Mouse (Mus musculus) liver, embryonic 11.5 days (tissue): ENCODE data around the gene Marc2. TPM values are rescaled to one million over a fixed set of nuclear protein-coding genes. Genes with fewer than 3 reads are reported as not detected.
A peak's percentile ranks its signal among the peaks of the same experiment; 100 is the strongest.

Source experiments
- ATAC-seq: fragments of 200-750 bp; cut with Nextera tagmentation; replicated peaks from 2 replicates; pipeline ENCODE4 v1.8.0; 2017; ENCODE audit warnings: moderate number of reproducible peaks, mild to moderate bottlenecking, moderate TSS enrichment, moderate library complexity; ENCODE audit not compliant: low FRiP score
- DNase-seq: peaks from one replicate; pipeline ENCODE4 v3.0.0-alpha.2; 2017; ENCODE audit warnings: low spot score
- H3K27ac ChIP-seq: fragments of 300-500 bp; sonication (generic); 2 replicates; pipeline ENCODE4 v1.5.1; 2014; ENCODE audit warnings: mild to moderate bottlenecking, low read depth, low read length, control low read depth
- H3K27me3 ChIP-seq: fragments of 300-500 bp; sonication (generic); replicated peaks from 2 replicates; pipeline ENCODE4 v1.6.1; 2014; ENCODE audit warnings: low read length, mixed read lengths; ENCODE audit not compliant: control insufficient read depth, insufficient read depth
- H3K36me3 ChIP-seq: fragments of 300-500 bp; sonication (generic); 2 replicates; pipeline ENCODE4 v1.6.1; 2014; ENCODE audit warnings: mild to moderate bottlenecking, low read length, moderate library complexity, mixed read lengths; ENCODE audit not compliant: control insufficient read depth, insufficient read depth
- H3K4me1 ChIP-seq: fragments of 300-500 bp; sonication (generic); replicated peaks from 2 replicates; pipeline ENCODE4 v1.6.1; 2014; ENCODE audit warnings: low read length, mixed read lengths; ENCODE audit not compliant: control insufficient read depth, insufficient read depth
- H3K4me2 ChIP-seq: fragments of 300-500 bp; sonication (generic); 2 replicates; pipeline ENCODE4 v1.6.1; 2014; ENCODE audit warnings: mild to moderate bottlenecking, control low read depth, moderate library complexity
- H3K4me3 ChIP-seq: fragments of 300-500 bp; sonication (generic); 2 replicates; pipeline ENCODE4 v1.5.1; 2014; ENCODE audit warnings: low read depth, low read length, control low read depth
- H3K9ac ChIP-seq: fragments of 300-500 bp; sonication (generic); 2 replicates; pipeline ENCODE4 v1.6.1; 2014; ENCODE audit warnings: low read depth, low read length, control low read depth
- H3K9me3 ChIP-seq: fragments of 300-500 bp; sonication (generic); 2 replicates; pipeline ENCODE4 v1.6.1; 2016; ENCODE audit warnings: low read length, inconsistent platforms, mixed read lengths; ENCODE audit not compliant: control insufficient read depth
- WGBS: fragments of 180-500 bp; shearing (Covaris S2); extraction: QIAGEN DNeasy Blood & Tissue Kit; methylation state at CpG from one replicate; pipeline ENCODE4 v1.1.7; 2014; 5-methylcytosine and 5-hydroxymethylcytosine counted together
- polyA plus RNA-seq: library from polyadenylated mRNA; unstranded; fragments of >200 nt; fragmentation: Nextera tagmentation; extraction: Ambion mirVana; gene quantifications from 2 replicates; pipeline ENCODE4 v1.2.1, GENCODE M21; 2014

Marc2 gene
- polyA plus RNA-seq, 1 experiment from 2014 or later = 250 TPM

DNA sequence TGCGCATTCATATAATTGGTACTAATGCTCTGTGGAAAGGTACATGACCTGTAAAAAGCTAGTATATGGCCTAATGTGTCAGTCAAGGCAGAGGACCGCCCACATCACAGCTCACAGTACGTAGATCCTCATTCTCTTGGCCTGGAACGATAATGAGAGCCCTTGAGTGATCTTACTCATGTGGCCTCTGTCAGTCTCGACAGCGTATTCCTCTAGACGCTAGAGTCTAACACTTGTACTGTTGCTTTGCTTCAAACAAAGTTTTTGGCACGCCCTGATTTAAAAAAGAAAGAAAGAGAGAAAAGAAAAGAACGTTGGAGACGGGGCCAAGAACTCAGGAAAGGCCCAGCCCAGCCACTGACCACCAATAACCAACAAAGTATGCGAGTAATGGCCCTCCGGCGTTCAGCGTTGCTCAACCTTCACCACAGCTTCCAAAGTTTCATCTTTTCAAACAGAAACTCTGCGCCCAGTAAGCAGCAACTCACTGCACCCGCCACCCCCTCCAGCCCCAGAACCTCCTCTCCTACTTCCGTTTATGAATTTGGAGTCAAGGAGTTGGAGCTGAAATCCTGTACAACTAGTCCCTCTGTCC, 37.7 kb downstream of the Marc2 start:
- DNase-seq (no peak), ATAC-seq (no peak)
- Histone ChIP-seq H3K27me3 (peaks cover 15% of the 10 kb centered on the region), H3K9ac (no peak overlapping the region), H3K4me2 (no peak overlapping the region), H3K9me3 (no peaks in the 10 kb centered on the region), H3K4me1 (peaks cover 14% of the 10 kb centered on the region), H3K27ac (no peak overlapping the region), H3K4me3 (no peak overlapping the region), H3K36me3 (no peaks in the 10 kb centered on the region)
- WGBS = 77% methylated on average over 17 of the region's 17 CpGs

DNA sequence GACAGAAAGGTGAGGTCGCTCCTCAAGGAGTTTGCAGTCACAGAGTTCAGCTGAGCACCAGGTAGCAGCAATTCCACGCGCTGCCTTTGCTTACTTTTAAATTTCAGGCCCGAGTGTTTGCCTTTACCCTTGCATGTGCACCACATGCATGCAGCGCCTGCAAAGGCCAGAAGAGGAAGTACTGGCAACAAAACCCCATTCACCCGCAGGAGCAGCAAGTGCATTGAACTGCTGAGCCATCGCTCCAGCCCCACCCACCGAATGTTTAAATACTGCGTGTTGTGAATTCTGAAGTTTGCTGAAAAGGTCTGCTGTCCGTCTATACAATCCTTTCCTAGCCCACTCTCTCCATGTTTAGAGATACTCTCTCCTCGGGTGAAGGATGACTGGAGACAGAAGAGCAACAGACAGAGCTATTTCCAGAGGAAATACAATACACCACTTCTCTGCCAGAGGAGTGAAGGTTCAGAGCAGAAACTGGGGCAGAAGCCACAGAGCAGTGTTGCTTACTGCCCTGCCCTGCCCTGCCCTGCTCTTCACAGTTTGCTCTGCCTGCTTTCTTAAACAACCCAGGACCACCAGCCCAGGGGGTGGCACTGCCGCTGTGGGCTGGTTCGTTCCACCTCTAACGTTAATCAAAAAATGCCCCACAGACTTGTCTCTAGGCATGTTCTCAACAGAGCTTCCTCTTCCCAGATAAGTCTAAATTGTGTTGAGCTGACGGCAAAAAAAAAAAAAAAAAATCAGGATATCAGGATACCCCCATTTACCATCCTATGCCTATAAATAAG, 38.4 kb downstream of the Marc2 start:
- DNase-seq (no peak), ATAC-seq (no peak)
- no peaks in the 10 kb centered on the region for H3K36me3 ChIP-seq
- H3K4me1 ChIP-seq = peaks cover 14% of the 10 kb centered on the region
- H3K4me2 ChIP-seq = no peak overlapping the region
- H3K27me3 ChIP-seq = peaks cover 15% of the 10 kb centered on the region
- H3K27ac ChIP-seq = peak overlapping the region; percentile 15; the same call in 1 of the 2 replicates
- H3K4me3 ChIP-seq = no peak overlapping the region
- WGBS = 51% methylated on average over 15 of the region's 15 CpGs
- H3K9me3 ChIP-seq = no peaks in the 10 kb centered on the region
- H3K9ac ChIP-seq = no peak overlapping the region

DNA sequence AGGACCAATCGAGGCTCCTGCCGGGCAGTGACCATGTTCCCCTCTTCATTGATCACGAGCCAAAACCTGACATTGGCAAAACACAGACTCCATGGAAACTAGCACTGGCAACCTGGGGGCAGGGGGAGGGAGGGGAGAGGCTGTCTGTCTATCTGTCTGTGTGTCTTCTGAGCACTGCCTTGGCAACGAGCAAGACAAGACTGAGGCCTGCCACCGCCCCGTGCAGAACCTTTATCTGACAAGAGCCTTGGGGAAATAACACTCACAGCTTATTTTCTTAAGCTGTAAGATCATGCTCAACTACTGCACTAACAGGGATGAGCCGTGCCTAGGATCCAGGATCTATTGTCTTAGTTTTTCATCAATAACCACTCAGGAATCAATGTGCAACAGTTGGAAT, 39.1 kb downstream of the Marc2 start:
- Histone ChIP-seq H3K36me3 (no peaks in the 10 kb centered on the region), H3K9ac (no peak overlapping the region), H3K4me2 (no peak overlapping the region), H3K27me3 (peaks cover 15% of the 10 kb centered on the region), H3K27ac (no peak overlapping the region), H3K9me3 (no peaks in the 10 kb centered on the region), H3K4me1 (peaks cover 14% of the 10 kb centered on the region), H3K4me3 (no peak overlapping the region)
- ATAC-seq (no peak), DNase-seq (no peak)
- WGBS = 69% methylated on average over 7 of the region's 7 CpGs

DNA sequence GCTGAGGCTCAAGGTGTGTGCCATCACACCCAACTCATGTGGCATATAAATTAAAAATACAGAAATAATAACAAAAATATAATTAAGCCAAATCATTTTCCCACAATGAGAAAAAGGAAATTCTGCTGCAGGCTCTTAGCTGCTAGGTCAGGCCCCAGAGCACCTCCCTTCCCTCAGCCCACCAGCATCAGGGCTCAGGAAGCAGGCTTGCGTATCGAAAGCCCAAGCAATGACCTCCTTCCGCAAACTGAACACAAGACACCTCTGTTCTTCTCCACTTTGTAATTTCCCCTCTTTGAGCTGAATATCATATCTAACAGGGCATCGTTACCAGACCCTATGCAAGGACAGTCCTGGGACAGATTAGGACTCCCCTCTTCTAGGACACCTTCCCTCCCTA, 40.5 kb downstream of the Marc2 start:
- H3K4me2 ChIP-seq = no peak overlapping the region
- H3K4me1 ChIP-seq = peaks cover 10% of the 10 kb centered on the region
- DNase-seq (no peak), ATAC-seq (no peak)
- peaks cover 8% of the 10 kb centered on the region for H3K27me3 ChIP-seq
- H3K4me3 ChIP-seq = no peak overlapping the region
- H3K9me3 ChIP-seq = no peaks in the 10 kb centered on the region
- no peaks in the 10 kb centered on the region for H3K36me3 ChIP-seq
- no peak overlapping the region for H3K27ac ChIP-seq
- 87% methylated on average over 4 of the region's 4 CpGs for WGBS
- no peak overlapping the region for H3K9ac ChIP-seq

DNA sequence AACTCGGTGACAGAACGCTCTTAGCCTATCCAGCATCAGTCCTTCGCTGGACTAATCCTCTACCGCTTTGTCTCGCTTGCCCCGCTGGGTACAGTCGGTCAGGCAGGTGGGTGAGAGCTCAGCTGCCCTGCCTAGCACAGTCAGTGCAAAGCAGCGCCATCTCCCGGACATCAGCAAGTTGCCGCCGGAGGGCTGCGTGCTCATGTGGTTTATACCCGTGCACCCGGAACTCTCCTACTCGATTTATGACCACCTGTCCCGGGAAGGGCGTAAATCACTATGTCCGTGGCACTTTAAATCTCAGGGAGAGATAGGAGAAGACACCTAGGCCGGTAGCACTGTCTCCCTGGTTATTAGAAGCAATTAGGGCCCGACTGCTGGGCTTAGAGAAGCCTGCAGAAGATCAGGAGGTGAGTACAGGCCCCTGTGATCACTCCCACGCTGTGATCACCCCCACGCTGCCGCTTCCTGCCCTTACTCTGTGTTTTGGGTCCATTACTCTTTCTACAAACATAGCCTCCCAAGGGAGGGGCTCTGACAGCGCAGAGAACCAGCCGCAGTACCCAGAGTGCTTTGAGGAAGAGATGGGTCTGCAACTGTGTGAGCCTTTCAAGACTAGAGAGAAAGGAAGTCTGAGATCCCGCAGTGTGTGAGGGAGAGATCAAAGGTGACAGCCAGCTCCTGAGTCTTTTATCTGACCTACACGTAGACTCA, 52.9 kb downstream of the Marc2 start:
- no peaks in the 10 kb centered on the region; the same call in 1 of the 2 replicates for H3K4me1 ChIP-seq
- 0 out of 2 replicates have a peak overlapping the region, but pooled peaks have one; percentile 3 for H3K9ac ChIP-seq
- no peaks in the 10 kb centered on the region for H3K9me3 ChIP-seq
- H3K4me3 ChIP-seq = no peak overlapping the region
- ATAC-seq (peak; percentile 62), DNase-seq (peak; percentile 59)
- 23% methylated on average over 27 of the region's 27 CpGs for WGBS
- no peak overlapping the region for H3K27ac ChIP-seq
- H3K36me3 ChIP-seq = no peaks in the 10 kb centered on the region
- no peaks in the 10 kb centered on the region for H3K27me3 ChIP-seq
- H3K4me2 ChIP-seq = peak overlapping the region; percentile 37; the same call in 1 of the 2 replicates

DNA sequence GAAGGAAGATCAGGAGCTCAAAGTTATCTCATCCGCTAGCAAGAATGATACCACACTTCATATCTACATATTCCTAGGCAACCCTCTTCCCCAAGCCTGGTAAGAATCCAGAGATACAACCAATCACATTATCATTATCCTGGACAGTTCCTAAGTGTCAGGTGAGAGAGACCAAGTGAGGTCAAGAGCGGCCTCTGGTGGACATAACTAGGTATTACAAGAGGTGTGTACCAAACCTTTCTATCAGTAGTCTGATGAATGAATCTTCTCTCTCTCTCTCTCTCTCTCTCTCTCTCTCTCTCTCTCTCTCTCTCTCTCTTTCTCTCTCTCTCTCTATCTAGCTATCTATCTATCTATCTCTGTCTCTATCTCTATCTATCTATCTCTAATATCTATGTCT, 55.1 kb downstream of the Marc2 start:
- H3K4me3 ChIP-seq = no peak overlapping the region
- H3K36me3 ChIP-seq = no peaks in the 10 kb centered on the region
- WGBS = 4% methylated on average over 2 of the region's 2 CpGs
- H3K27me3 ChIP-seq = no peaks in the 10 kb centered on the region
- DNase-seq = no peak
- H3K9me3 ChIP-seq = no peaks in the 10 kb centered on the region
- H3K27ac ChIP-seq = no peak overlapping the region
- ATAC-seq = no peak
- no peak overlapping the region for H3K4me2 ChIP-seq
- H3K9ac ChIP-seq = no peak overlapping the region
- no peaks in the 10 kb centered on the region; the same call in 1 of the 2 replicates for H3K4me1 ChIP-seq

DNA sequence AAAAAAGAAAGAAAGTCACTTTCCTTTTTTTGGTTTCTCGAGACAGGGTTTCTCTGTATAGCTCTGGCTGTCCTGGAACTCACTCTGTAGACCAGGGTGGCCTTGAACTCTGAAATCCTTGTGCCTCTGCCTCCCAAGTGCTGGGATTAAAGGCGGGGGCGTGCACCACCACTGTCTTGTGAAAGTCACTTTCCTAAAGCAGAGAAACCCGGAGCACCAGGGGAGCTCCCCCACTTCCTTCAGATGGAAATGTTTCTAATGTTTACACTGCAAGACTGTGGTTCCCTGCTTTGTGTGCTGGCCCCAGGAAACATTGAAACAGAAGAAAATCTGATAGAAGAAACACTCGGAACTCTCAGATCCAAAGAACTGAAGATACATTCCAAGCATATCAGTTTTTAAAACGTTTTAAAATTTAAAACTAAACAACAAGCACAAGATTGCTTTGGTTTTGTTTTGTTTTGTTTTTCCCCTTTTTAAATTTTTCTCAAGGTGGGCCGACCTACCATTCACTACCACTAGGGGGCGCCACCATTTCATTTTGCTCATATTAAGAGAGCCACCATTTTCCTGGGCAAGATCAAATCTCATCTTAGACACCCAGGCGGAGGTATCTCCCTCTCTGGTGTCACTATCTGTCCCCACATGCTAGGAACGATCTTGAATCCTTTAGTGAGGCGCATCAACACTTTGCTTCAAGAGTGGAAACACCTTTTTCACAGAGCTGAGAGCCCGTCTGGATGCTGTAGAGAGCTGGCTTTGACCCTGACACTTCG, 59.7 kb downstream of the Marc2 start:
- H3K4me2 ChIP-seq = no peak overlapping the region
- ATAC-seq = peak; percentile 64; the same call in 1 of the 2 replicates
- H3K36me3 ChIP-seq = no peaks in the 10 kb centered on the region
- H3K27me3 ChIP-seq = no peaks in the 10 kb centered on the region
- H3K4me3 ChIP-seq = no peak overlapping the region
- WGBS = 58% methylated on average over 13 of the region's 13 CpGs
- H3K9me3 ChIP-seq = no peaks in the 10 kb centered on the region; the same call in 1 of the 2 replicates
- H3K27ac ChIP-seq = no peak overlapping the region
- H3K4me1 ChIP-seq = peaks cover 5% of the 10 kb centered on the region
- H3K9ac ChIP-seq = no peak overlapping the region
- no peak for DNase-seq

DNA sequence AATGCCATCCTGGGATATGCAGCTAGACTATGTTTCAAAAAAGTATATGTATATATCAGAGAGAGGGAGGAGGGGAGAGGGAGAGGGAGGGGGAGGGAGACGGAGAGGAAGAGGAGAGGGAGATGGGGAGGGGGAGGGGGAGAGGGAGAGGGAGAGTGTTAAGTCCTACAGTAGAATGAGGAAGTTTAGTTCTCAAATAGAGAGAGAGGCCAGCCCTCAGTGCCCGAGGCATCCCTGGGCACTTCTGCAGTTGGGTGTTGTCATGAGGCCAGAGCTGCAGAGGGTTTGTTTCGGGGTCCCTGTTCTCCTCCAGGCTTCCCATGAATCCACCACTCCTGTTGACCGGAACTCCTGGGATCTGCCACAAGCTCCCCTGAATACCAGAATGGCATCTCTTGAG, 62.6 kb downstream of the Marc2 start:
- DNase-seq = no peak
- ATAC-seq = no peak
- H3K4me1 ChIP-seq = peaks cover 16% of the 10 kb centered on the region
- H3K4me3 ChIP-seq = no peak overlapping the region
- no peaks in the 10 kb centered on the region for H3K36me3 ChIP-seq
- no peaks in the 10 kb centered on the region for H3K27me3 ChIP-seq
- H3K27ac ChIP-seq = no peak overlapping the region
- 49% methylated on average over 4 of the region's 4 CpGs for WGBS
- no peak overlapping the region for H3K4me2 ChIP-seq
- H3K9ac ChIP-seq = no peak overlapping the region
- H3K9me3 ChIP-seq = no peaks in the 10 kb centered on the region; the same call in 1 of the 2 replicates
